Mouse (Mus musculus) myocyte (in vitro differentiated cells): ENCODE data around the gene Ptger4.

Source experiments
- CEBPB ChIP-seq: IDR thresholded peaks from 2 replicates; pipeline ENCODE4 v1.6.1; 2011; ENCODE audit warnings: mild to moderate bottlenecking, moderate library complexity; ENCODE audit not compliant: poor library complexity, insufficient read depth, severe bottlenecking
- MYOG ChIP-seq, 3 experiments: IDR thresholded peaks; one replicate each; pipeline ENCODE4 v1.6.1; 2011; ENCODE audit warnings: control low read depth in 2 of 3, low read depth in 2 of 3, mild to moderate bottlenecking in 2 of 3; ENCODE audit not compliant: insufficient read length in 2 of 3, control insufficient read depth in 1 of 3, insufficient read depth in 1 of 3

- TF ChIP-seq MYOG (IDR thresholded peaks at IDR 0.05; ENCODE audit: control insufficient read depth in 1 of 3, insufficient read depth in 1 of 3, insufficient read length in 2 of 3, low read depth in 2 of 3) (no peak), CEBPB (no peak)
Observed at GRCm38 (mm10) chr15:5165121-5165773, 78.7 kb downstream of the Ptger4 start.
